Mouse (Mus musculus): ENCODE data around the gene Gm136. TPM values are rescaled to one million over a fixed set of nuclear protein-coding genes. Genes with fewer than 3 reads are reported as not detected.

Gene Gm136
- total and polyA plus RNA-seq, 2 experiments from 2014 or later = not detected

DNA sequence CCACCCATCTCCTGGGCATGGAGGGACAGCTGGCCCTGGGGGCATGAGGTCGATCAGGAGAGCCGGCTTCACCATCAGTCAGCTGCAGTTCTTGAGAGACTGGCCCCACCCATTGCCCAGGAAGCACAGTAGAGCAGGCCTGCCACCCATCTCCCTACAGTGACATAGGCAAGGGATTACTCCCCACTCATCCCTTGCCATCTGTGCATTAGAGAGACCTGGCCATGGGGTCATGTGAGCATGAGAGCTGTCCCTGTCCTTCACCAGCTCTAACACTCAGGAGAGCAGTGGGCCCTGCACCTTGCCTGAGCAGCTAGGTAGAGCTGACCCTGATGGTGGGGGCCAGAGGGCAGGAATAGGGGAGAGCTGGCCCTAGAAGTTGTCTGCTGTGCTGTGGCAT lies 29.6 kb upstream of the Gm136 start:
- H3K9me3 ChIP-seq (ENCODE audit: low read length) = no peaks in the 10 kb centered on the region
- 66% methylated on average over 2 of the region's 2 CpGs for WGBS
- no peak overlapping the region for H3K4me3 ChIP-seq (ENCODE audit: low read length)
- TF ChIP-seq CTCF (IDR thresholded peaks at IDR 0.05; ENCODE audit: low read depth) = no peak
- H3K9ac ChIP-seq (replicated peaks; ENCODE audit: low read length) = no peak overlapping the region
- no peaks in the 10 kb centered on the region for H3K27me3 ChIP-seq (ENCODE audit: insufficient read depth, low read length)
- no peaks in the 10 kb centered on the region for H3K4me1 ChIP-seq (ENCODE audit: insufficient read depth, low read length)
- ATAC-seq (0 out of 2 replicates have a peak, but pooled peaks have one; percentile 12), DNase-seq (ENCODE audit: low spot score) (no peak)
- no peaks in the 10 kb centered on the region for H3K36me3 ChIP-seq (ENCODE audit: insufficient read depth, low read length)
- H3K4me2 ChIP-seq (ENCODE audit: low read depth, low read length) = no peak overlapping the region
- H3K27ac ChIP-seq = no peak overlapping the region

DNA sequence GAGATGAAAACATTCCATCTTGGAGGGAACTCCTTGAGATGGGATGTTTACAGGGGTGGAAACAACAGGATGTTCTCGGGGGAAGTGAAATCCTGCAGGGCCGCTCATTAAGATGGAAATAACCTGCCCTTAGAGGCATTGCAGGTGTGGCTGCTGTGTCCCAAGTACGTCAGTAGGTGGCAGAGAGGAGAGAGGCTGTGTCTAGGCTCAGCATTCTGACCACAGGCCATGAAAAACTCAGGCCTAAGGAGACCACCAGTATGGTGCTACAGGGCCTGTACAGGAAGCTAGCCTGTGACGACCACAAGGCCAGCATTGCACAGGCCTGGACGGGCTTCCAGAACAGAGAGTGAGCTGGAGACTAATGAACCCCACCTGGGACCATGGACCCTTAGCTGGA lies 28.8 kb upstream of the Gm136 start:
- Histone ChIP-seq H3K4me2 (ENCODE audit: low read depth, low read length) (no peak overlapping the region), H3K36me3 (ENCODE audit: insufficient read depth, low read length) (no peaks in the 10 kb centered on the region), H3K27me3 (ENCODE audit: insufficient read depth, low read length) (no peaks in the 10 kb centered on the region), H3K4me1 (ENCODE audit: insufficient read depth, low read length) (no peaks in the 10 kb centered on the region), H3K9ac (replicated peaks; ENCODE audit: low read length) (no peak overlapping the region), H3K4me3 (ENCODE audit: low read length) (no peak overlapping the region), H3K9me3 (ENCODE audit: low read length) (no peaks in the 10 kb centered on the region), H3K27ac (no peak overlapping the region)
- peak; percentile 47 for ATAC-seq
- 55% methylated on average over 5 of the region's 5 CpGs for WGBS
- peak; percentile 49 for TF ChIP-seq CTCF (IDR thresholded peaks at IDR 0.05; ENCODE audit: low read depth)
- DNase-seq (ENCODE audit: low spot score) = no peak

- WGBS = 27% methylated on average over 4 of the region's 4 CpGs
- TF ChIP-seq CTCF (IDR thresholded peaks at IDR 0.05; ENCODE audit: low read depth) = peak; percentile 68
- Histone ChIP-seq H3K9me3 (ENCODE audit: low read length) (no peaks in the 10 kb centered on the region), H3K4me2 (ENCODE audit: low read depth, low read length) (no peak overlapping the region), H3K4me3 (ENCODE audit: low read length) (no peak overlapping the region), H3K27ac (no peak overlapping the region), H3K4me1 (ENCODE audit: insufficient read depth, low read length) (no peaks in the 10 kb centered on the region), H3K36me3 (ENCODE audit: insufficient read depth, low read length) (no peaks in the 10 kb centered on the region), H3K9ac (replicated peaks; ENCODE audit: low read length) (no peak overlapping the region), H3K27me3 (ENCODE audit: insufficient read depth, low read length) (no peaks in the 10 kb centered on the region)
- peak; percentile 36 for DNase-seq (ENCODE audit: low spot score)
- ATAC-seq = no peak
Observed at GRCm38 (mm10) chr4:34782730-34783129, 26.7 kb upstream of the Gm136 start.

- peak; percentile 95 for ATAC-seq
- H3K4me3 ChIP-seq (ENCODE audit: low read length) = peak within 1 kb of the TSS; percentile 62
Observed at GRCm38 (mm10) chr4:34777677-34778527, 21.8 kb upstream of the Gm136 start, which contains the start of gene Smim8. TSS of gene Smim8 (minus strand) at chr4:34778423.

GRCm38 (mm10) chr4:34771652-34772371 lies 15.7 kb upstream of the Gm136 start:
- H3K4me3 ChIP-seq (ENCODE audit: low read length) = no peak overlapping the region
- no peaks in the 10 kb centered on the region for H3K36me3 ChIP-seq (ENCODE audit: insufficient read depth, low read length)
- H3K27ac ChIP-seq = no peak overlapping the region
- ATAC-seq (no peak), DNase-seq (ENCODE audit: low spot score) (peak; percentile 43)
- H3K4me2 ChIP-seq (ENCODE audit: low read depth, low read length) = no peak overlapping the region
- no peaks in the 10 kb centered on the region for H3K27me3 ChIP-seq (ENCODE audit: insufficient read depth, low read length)
- no peak for TF ChIP-seq CTCF (IDR thresholded peaks at IDR 0.05; ENCODE audit: low read depth)
- no peaks in the 10 kb centered on the region for H3K9me3 ChIP-seq (ENCODE audit: low read length)
- no peaks in the 10 kb centered on the region for H3K4me1 ChIP-seq (ENCODE audit: insufficient read depth, low read length)
- WGBS = 15% methylated on average over 8 of the region's 8 CpGs
- no peak overlapping the region for H3K9ac ChIP-seq (replicated peaks; ENCODE audit: low read length)

More at GRCm38 (mm10) chr4:34777677-34778527, 21.8 kb upstream of the Gm136 start, which contains the start of gene Smim8:
- H3K27me3 ChIP-seq (ENCODE audit: insufficient read depth, low read length) = no peaks in the 10 kb centered on the region
- peak; percentile 97 for DNase-seq (ENCODE audit: low spot score)
- no peaks in the 10 kb centered on the region for H3K9me3 ChIP-seq (ENCODE audit: low read length)
- peak; percentile 92 for TF ChIP-seq CTCF (IDR thresholded peaks at IDR 0.05; ENCODE audit: low read depth)
- peak within 1 kb of the TSS; percentile 72 for H3K4me2 ChIP-seq (ENCODE audit: low read depth, low read length)
- no peaks in the 10 kb centered on the region for H3K4me1 ChIP-seq (ENCODE audit: insufficient read depth, low read length)
- 5% methylated on average over 40 of the region's 40 CpGs for WGBS
- peak within 1 kb of the TSS; percentile 61 for H3K9ac ChIP-seq (replicated peaks; ENCODE audit: low read length)
- no peaks in the 10 kb centered on the region for H3K36me3 ChIP-seq (ENCODE audit: insufficient read depth, low read length)
- H3K27ac ChIP-seq = peak within 1 kb of the TSS; percentile 83

GRCm38 (mm10) chr4:34749236-34749635 lies 6.8 kb downstream of the Gm136 start:
- TF ChIP-seq CTCF (IDR thresholded peaks at IDR 0.05; ENCODE audit: low read depth) = no peak
- no peaks in the 10 kb centered on the region for H3K36me3 ChIP-seq (ENCODE audit: insufficient read depth, low read length)
- no peaks in the 10 kb centered on the region for H3K4me1 ChIP-seq (ENCODE audit: insufficient read depth, low read length)
- no peak overlapping the region for H3K4me3 ChIP-seq (ENCODE audit: low read length)
- DNase-seq (ENCODE audit: low spot score) (peak; percentile 5), ATAC-seq (no peak)
- H3K9ac ChIP-seq (replicated peaks; ENCODE audit: low read length) = no peak overlapping the region
- no peak overlapping the region for H3K4me2 ChIP-seq (ENCODE audit: low read depth, low read length)
- H3K9me3 ChIP-seq (ENCODE audit: low read length) = no peaks in the 10 kb centered on the region
- no peaks in the 10 kb centered on the region for H3K27me3 ChIP-seq (ENCODE audit: insufficient read depth, low read length)
- H3K27ac ChIP-seq = no peak overlapping the region
- WGBS = 47% methylated on average over 6 of the region's 6 CpGs

Measured in hindbrain, postnatal 0 days (tissue).